Mouse (Mus musculus): ENCODE data around the gene P2rx2. TPM values are rescaled to one million over a fixed set of nuclear protein-coding genes. Genes with fewer than 3 reads are reported as not detected.

Gene P2rx2
- polyA plus RNA-seq, 1 experiment from 2014 or later: 3.1 TPM

- Histone ChIP-seq H3K4me2 (peak overlapping the region; percentile 90), H3K9me3 (no peaks in the 10 kb centered on the region), H3K9ac (peak overlapping the region; percentile 70; the same call in 1 of the 2 replicates), H3K27me3 (no peaks in the 10 kb centered on the region), H3K4me3 (peak overlapping the region; percentile 55), H3K36me3 (peaks cover 37% of the 10 kb centered on the region), H3K4me1 (peaks cover 19% of the 10 kb centered on the region), H3K27ac (peak overlapping the region; percentile 19; the same call in 1 of the 2 replicates)
- 27% methylated on average over 11 of the region's 11 CpGs for WGBS
- ATAC-seq (ENCODE audit: insufficient number of reproducible peaks, insufficient read depth, low FRiP score, low TSS enrichment, low read depth): 0 out of 2 replicates have a peak, but pooled peaks have one; percentile 16
Observed at GRCm38 (mm10) chr5:110363822-110364545, 21.0 kb upstream of the P2rx2 start.

- H3K27me3 ChIP-seq: no peaks in the 10 kb centered on the region
- H3K4me2 ChIP-seq: peak overlapping the region; percentile 90
- H3K36me3 ChIP-seq: peaks cover 30% of the 10 kb centered on the region
- 2% methylated on average over 72 of the region's 72 CpGs for WGBS
- peak overlapping the region; percentile 55 for H3K4me3 ChIP-seq
- ATAC-seq (ENCODE audit: insufficient number of reproducible peaks, insufficient read depth, low FRiP score, low TSS enrichment, low read depth): 0 out of 2 replicates have a peak, but pooled peaks have one; percentile 52
- H3K9me3 ChIP-seq: no peaks in the 10 kb centered on the region
- peak overlapping the region; percentile 70 for H3K9ac ChIP-seq
- H3K27ac ChIP-seq: peak overlapping the region; percentile 19; the same call in 1 of the 2 replicates
- peaks cover 19% of the 10 kb centered on the region for H3K4me1 ChIP-seq
Observed at GRCm38 (mm10) chr5:110363179-110363821, 20.3 kb upstream of the P2rx2 start.

GRCm38 (mm10) chr5:110362813-110363178, 19.8 kb upstream of the P2rx2 start:
- Histone ChIP-seq H3K36me3 (peaks cover 27% of the 10 kb centered on the region), H3K9me3 (no peaks in the 10 kb centered on the region), H3K27me3 (no peaks in the 10 kb centered on the region), H3K9ac (peak overlapping the region; percentile 70), H3K27ac (no peak overlapping the region), H3K4me2 (peak overlapping the region; percentile 90), H3K4me3 (peak overlapping the region; percentile 55), H3K4me1 (peaks cover 24% of the 10 kb centered on the region)
- ATAC-seq (ENCODE audit: insufficient number of reproducible peaks, insufficient read depth, low FRiP score, low TSS enrichment, low read depth): no peak
- WGBS: 3% methylated on average over 28 of the region's 28 CpGs

- no peaks in the 10 kb centered on the region for H3K9me3 ChIP-seq
- no peak for ATAC-seq (ENCODE audit: insufficient number of reproducible peaks, insufficient read depth, low FRiP score, low TSS enrichment, low read depth)
Observed at GRCm38 (mm10) chr5:110361465-110361864, 18.5 kb upstream of the P2rx2 start.

GRCm38 (mm10) chr5:110357531-110358179, 14.6 kb upstream of the P2rx2 start:
- Histone ChIP-seq H3K9me3 (no peaks in the 10 kb centered on the region), H3K36me3 (0 out of 2 replicates have a peak, but pooled peaks cover 4% of the 10 kb centered on the region), H3K4me1 (peaks cover 7% of the 10 kb centered on the region; the same call in 1 of the 2 replicates), H3K27me3 (peaks cover 19% of the 10 kb centered on the region), H3K9ac (no peak overlapping the region), H3K4me2 (no peak overlapping the region), H3K27ac (no peak overlapping the region), H3K4me3 (no peak overlapping the region)
- 32% methylated on average over 9 of the region's 9 CpGs for WGBS
- no peak for ATAC-seq (ENCODE audit: insufficient number of reproducible peaks, insufficient read depth, low FRiP score, low TSS enrichment, low read depth)

More at GRCm38 (mm10) chr5:110361465-110361864, 18.5 kb upstream of the P2rx2 start:
- no peaks in the 10 kb centered on the region for H3K27me3 ChIP-seq
- 87% methylated on average over 6 of the region's 6 CpGs for WGBS
- no peak overlapping the region for H3K4me2 ChIP-seq
- no peak overlapping the region for H3K4me3 ChIP-seq
- H3K27ac ChIP-seq: no peak overlapping the region
- peaks cover 17% of the 10 kb centered on the region; the same call in 1 of the 2 replicates for H3K36me3 ChIP-seq
- H3K9ac ChIP-seq: no peak overlapping the region
- peaks cover 26% of the 10 kb centered on the region for H3K4me1 ChIP-seq

GRCm38 (mm10) chr5:110354716-110355115, 11.7 kb upstream of the P2rx2 start:
- Histone ChIP-seq H3K4me1 (peaks cover 7% of the 10 kb centered on the region; the same call in 1 of the 2 replicates), H3K27ac (no peak overlapping the region), H3K4me3 (no peak overlapping the region), H3K27me3 (peaks cover 19% of the 10 kb centered on the region), H3K36me3 (no peaks in the 10 kb centered on the region), H3K4me2 (peak overlapping the region; percentile 24; the same call in 1 of the 2 replicates), H3K9me3 (no peaks in the 10 kb centered on the region), H3K9ac (no peak overlapping the region)
- no peak for ATAC-seq (ENCODE audit: insufficient number of reproducible peaks, insufficient read depth, low FRiP score, low TSS enrichment, low read depth)
- 10% methylated on average over 7 of the region's 7 CpGs for WGBS

- H3K27ac ChIP-seq: no peak overlapping the region
- no peak for ATAC-seq (ENCODE audit: insufficient number of reproducible peaks, insufficient read depth, low FRiP score, low TSS enrichment, low read depth)
Observed at GRCm38 (mm10) chr5:110347006-110347405, 4.0 kb upstream of the P2rx2 start.

GRCm38 (mm10) chr5:110345553-110345952, 2.5 kb upstream of the P2rx2 start:
- Histone ChIP-seq H3K27me3 (peaks cover 38% of the 10 kb centered on the region), H3K27ac (no peak overlapping the region), H3K4me2 (no peak overlapping the region), H3K4me1 (peaks cover 23% of the 10 kb centered on the region), H3K4me3 (no peak overlapping the region), H3K9me3 (no peaks in the 10 kb centered on the region), H3K9ac (no peak overlapping the region), H3K36me3 (no peaks in the 10 kb centered on the region)
- no peak for ATAC-seq (ENCODE audit: insufficient number of reproducible peaks, insufficient read depth, low FRiP score, low TSS enrichment, low read depth)
- WGBS: 72% methylated on average over 4 of the region's 4 CpGs

More at GRCm38 (mm10) chr5:110347006-110347405, 4.0 kb upstream of the P2rx2 start:
- Histone ChIP-seq H3K9me3 (no peaks in the 10 kb centered on the region), H3K36me3 (no peaks in the 10 kb centered on the region), H3K4me1 (peaks cover 23% of the 10 kb centered on the region), H3K4me2 (no peak overlapping the region), H3K9ac (no peak overlapping the region), H3K27me3 (peaks cover 25% of the 10 kb centered on the region), H3K4me3 (no peak overlapping the region)
- 80% methylated on average over 8 of the region's 8 CpGs for WGBS

GRCm38 (mm10) chr5:110344524-110344923, 1.5 kb upstream of the P2rx2 start, which contains the start of gene Lrcol1:
Lrcol1 (plus strand) TSS chr5:110344730.
- H3K4me3 ChIP-seq: no peak within 1 kb of the TSS
- peaks cover 38% of the 10 kb centered on the region for H3K27me3 ChIP-seq

GRCm38 (mm10) chr5:110338792-110339191, 4.2 kb downstream of the P2rx2 start:
- WGBS: 61% methylated on average over 2 of the region's 2 CpGs

More at GRCm38 (mm10) chr5:110344524-110344923, 1.5 kb upstream of the P2rx2 start, which contains the start of gene Lrcol1:
- Histone ChIP-seq H3K9ac (no peak within 1 kb of the TSS), H3K4me2 (peak within 1 kb of the TSS; percentile 99; the same call in 1 of the 2 replicates), H3K27ac (no peak within 1 kb of the TSS), H3K4me1 (peaks cover 27% of the 10 kb centered on the region), H3K9me3 (no peaks in the 10 kb centered on the region), H3K36me3 (no peaks in the 10 kb centered on the region)
- 60% methylated on average over 4 of the region's 4 CpGs for WGBS
- ATAC-seq (ENCODE audit: insufficient number of reproducible peaks, insufficient read depth, low FRiP score, low TSS enrichment, low read depth): no peak

GRCm38 (mm10) chr5:110330508-110330907, 12.5 kb downstream of the P2rx2 start:
- H3K4me1 ChIP-seq: no peaks in the 10 kb centered on the region
- H3K4me3 ChIP-seq: no peak overlapping the region
- no peak overlapping the region for H3K27ac ChIP-seq
- 93% methylated on average over 3 of the region's 3 CpGs for WGBS
- H3K27me3 ChIP-seq: no peaks in the 10 kb centered on the region
- H3K9me3 ChIP-seq: no peaks in the 10 kb centered on the region
- H3K9ac ChIP-seq: no peak overlapping the region
- H3K36me3 ChIP-seq: peaks cover 84% of the 10 kb centered on the region
- no peak for ATAC-seq (ENCODE audit: insufficient number of reproducible peaks, insufficient read depth, low FRiP score, low TSS enrichment, low read depth)
- H3K4me2 ChIP-seq: no peak overlapping the region

More at GRCm38 (mm10) chr5:110338792-110339191, 4.2 kb downstream of the P2rx2 start:
- Histone ChIP-seq H3K36me3 (peaks cover 47% of the 10 kb centered on the region), H3K9me3 (no peaks in the 10 kb centered on the region), H3K9ac (no peak overlapping the region), H3K27me3 (peaks cover 30% of the 10 kb centered on the region), H3K4me2 (no peak overlapping the region), H3K4me3 (no peak overlapping the region), H3K27ac (peak overlapping the region; percentile 28; the same call in 1 of the 2 replicates), H3K4me1 (peaks cover 34% of the 10 kb centered on the region)
- peak; percentile 54; the same call in 1 of the 2 replicates for ATAC-seq (ENCODE audit: insufficient number of reproducible peaks, insufficient read depth, low FRiP score, low TSS enrichment, low read depth)

Measured in embryonic facial prominence, embryonic 13.5 days (tissue).